Mouse (Mus musculus) neural tube, embryonic 14.5 days (tissue): ENCODE data around the gene Gm3409. TPM values are rescaled to one million over a fixed set of nuclear protein-coding genes. Genes with fewer than 3 reads are reported as not detected.
"Not testable (repeated sequence)": the region's sequence is repeated elsewhere in the genome, so short reads cannot be mapped to it uniquely, and the experiment has no call there.

Experiments used
- ATAC-seq: fragments of 200-750 bp; cut with Nextera tagmentation; 2 replicates; pipeline ENCODE4 v1.8.0; 2017; ENCODE audit warnings: low read depth, mild to moderate bottlenecking, moderate TSS enrichment, moderate library complexity
- H3K27ac ChIP-seq: fragments of 300-500 bp; sonication (generic); 2 replicates; pipeline ENCODE4 v1.5.1; 2014; ENCODE audit warnings: low read depth, mild to moderate bottlenecking, control low read depth, low read length, moderate library complexity, mixed read lengths
- H3K27me3 ChIP-seq: fragments of 300-500 bp; sonication (generic); 2 replicates; pipeline ENCODE4 v1.6.1; 2014; ENCODE audit warnings: low read length; ENCODE audit not compliant: control insufficient read depth, insufficient read depth
- H3K36me3 ChIP-seq: fragments of 300-500 bp; sonication (generic); 2 replicates; pipeline ENCODE4 v1.6.1; 2014; ENCODE audit warnings: low read length, mixed read lengths; ENCODE audit not compliant: control insufficient read depth, insufficient read depth
- H3K4me1 ChIP-seq: fragments of 300-500 bp; sonication (generic); 2 replicates; pipeline ENCODE4 v1.6.1; 2014; ENCODE audit warnings: low read length; ENCODE audit not compliant: control insufficient read depth, insufficient read depth
- H3K4me2 ChIP-seq: fragments of 300-500 bp; sonication (generic); 2 replicates; pipeline ENCODE4 v1.6.1; 2014; ENCODE audit warnings: mild to moderate bottlenecking, low read depth, low read length, control low read depth
- H3K4me3 ChIP-seq: fragments of 300-500 bp; sonication (generic); 2 replicates; pipeline ENCODE4 v1.5.1; 2014; ENCODE audit warnings: low read depth, low read length, control low read depth, mixed read lengths
- H3K9ac ChIP-seq: fragments of 300-500 bp; sonication (generic); replicated peaks from 2 replicates; pipeline ENCODE4 v1.6.1; 2014; ENCODE audit warnings: low read depth, mild to moderate bottlenecking, control low read depth, low read length, mixed read lengths
- H3K9me3 ChIP-seq: fragments of 300-500 bp; sonication (generic); 2 replicates; pipeline ENCODE4 v1.6.1; 2016; ENCODE audit warnings: low read length; ENCODE audit not compliant: control insufficient read depth
- WGBS: fragments of 180-500 bp; shearing (Covaris S2); extraction: QIAGEN DNeasy Blood & Tissue Kit; methylation state at CpG from one replicate; pipeline ENCODE4 v1.1.7; 2014; 5-methylcytosine and 5-hydroxymethylcytosine counted together
- polyA plus RNA-seq: library from polyadenylated mRNA; unstranded; fragments of >200 nt; fragmentation: Nextera tagmentation; extraction: Ambion mirVana; gene quantifications from 2 replicates; pipeline ENCODE4 v1.2.1, GENCODE M21; 2014

Gm3409 gene
- polyA plus RNA-seq = not detected in 2 replicates

DNA sequence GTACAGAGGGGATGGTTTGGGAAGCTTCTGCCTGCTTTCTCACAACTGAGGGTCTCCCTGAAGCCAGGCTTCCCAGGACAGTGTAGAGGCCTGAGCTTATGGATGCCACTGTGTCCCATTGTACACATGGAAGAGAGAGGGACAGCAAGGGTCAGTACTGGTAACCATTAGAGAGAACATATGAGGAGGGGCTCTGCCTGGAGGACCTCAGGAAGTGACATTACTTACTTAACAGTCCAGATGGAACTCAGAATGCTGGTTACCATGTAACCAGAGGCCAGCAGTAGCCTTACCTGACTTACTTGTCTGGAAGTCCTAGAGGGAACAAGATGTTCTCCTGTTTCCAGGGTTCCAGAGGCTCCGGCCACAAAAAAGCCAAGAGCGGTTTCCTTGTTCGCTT, at the start of gene Gm3409:
Gene Gm3409 (plus strand): TSS at position 301 of the 400 bp plus-strand sequence.
- H3K4me1 ChIP-seq, H3K27ac ChIP-seq, H3K9ac ChIP-seq, H3K4me2 ChIP-seq, H3K36me3 ChIP-seq, H3K27me3 ChIP-seq, ATAC-seq, H3K9me3 ChIP-seq, H3K4me3 ChIP-seq: not testable (repeated sequence)
- 80% methylated on average over 1 of the region's 3 CpGs for WGBS

DNA sequence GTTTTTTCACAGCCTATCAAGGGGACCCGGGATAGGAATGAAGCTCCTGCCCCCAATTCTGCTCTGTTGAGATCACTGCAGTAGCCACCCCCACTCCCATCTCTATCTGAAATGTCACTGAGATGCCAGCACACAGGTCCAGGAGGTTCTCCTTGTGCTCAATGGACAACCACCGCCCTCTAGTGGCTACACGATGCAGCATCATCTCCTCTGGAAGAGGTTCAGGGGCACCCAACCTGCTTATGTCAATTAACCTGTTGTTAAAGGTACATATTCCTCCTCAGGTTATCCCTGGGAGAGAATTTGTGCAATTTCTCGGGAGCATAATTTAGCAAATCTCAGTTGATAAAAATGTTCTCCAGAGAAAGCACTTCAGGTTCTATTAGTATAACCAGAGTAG, 48.5 kb upstream of the Gm3409 start:
- H3K9me3 ChIP-seq, H3K27me3 ChIP-seq, H3K4me1 ChIP-seq, H3K27ac ChIP-seq, H3K4me2 ChIP-seq, H3K36me3 ChIP-seq, H3K4me3 ChIP-seq, H3K9ac ChIP-seq, ATAC-seq: not testable (repeated sequence)
- WGBS = 12% methylated on average over 3 of the region's 4 CpGs

GRCm38 (mm10) chr5:146491063-146491462, 46.4 kb upstream of the Gm3409 start, which contains the start of gene Gm6370:
Gene Gm6370, plus strand, starts transcription at chr5:146491363.
- not testable (repeated sequence) for ATAC-seq

DNA sequence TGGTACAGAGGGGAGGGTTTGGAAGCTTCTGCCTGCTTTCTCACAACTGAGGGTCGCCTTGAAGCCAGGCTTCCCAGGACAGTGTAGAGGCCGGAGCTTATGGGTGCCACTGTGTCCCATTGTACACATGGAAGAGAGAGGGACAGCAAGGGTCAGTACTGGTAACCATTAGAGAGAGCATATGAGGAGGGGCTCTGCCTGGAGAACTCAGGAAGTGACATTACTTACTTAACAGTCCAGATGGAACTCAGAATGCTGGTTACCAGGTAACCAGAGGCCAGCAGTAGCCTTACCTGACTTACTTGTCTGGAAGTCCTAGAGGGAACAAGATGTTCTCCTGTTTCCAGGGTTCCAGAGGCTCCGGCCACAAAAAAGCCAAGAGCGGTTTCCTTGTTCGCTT, 35.3 kb upstream of the Gm3409 start, which contains the start of gene 4930449I24Rik:
Gene 4930449I24Rik (plus strand): TSS at position 301 of the 400 bp plus-strand sequence.
- not testable (repeated sequence) for H3K27ac ChIP-seq, H3K9ac ChIP-seq, H3K27me3 ChIP-seq, H3K36me3 ChIP-seq, H3K4me3 ChIP-seq, H3K4me2 ChIP-seq, H3K9me3 ChIP-seq, H3K4me1 ChIP-seq, ATAC-seq
- WGBS = no CpG with 5 or more reads among the region's 5 CpGs

More at GRCm38 (mm10) chr5:146491063-146491462, 46.4 kb upstream of the Gm3409 start, which contains the start of gene Gm6370:
- H3K4me2 ChIP-seq, H3K9me3 ChIP-seq, H3K27ac ChIP-seq, H3K27me3 ChIP-seq, H3K4me1 ChIP-seq, H3K9ac ChIP-seq, H3K36me3 ChIP-seq, H3K4me3 ChIP-seq: not testable (repeated sequence)
- no CpG with 5 or more reads among the region's 5 CpGs for WGBS

DNA sequence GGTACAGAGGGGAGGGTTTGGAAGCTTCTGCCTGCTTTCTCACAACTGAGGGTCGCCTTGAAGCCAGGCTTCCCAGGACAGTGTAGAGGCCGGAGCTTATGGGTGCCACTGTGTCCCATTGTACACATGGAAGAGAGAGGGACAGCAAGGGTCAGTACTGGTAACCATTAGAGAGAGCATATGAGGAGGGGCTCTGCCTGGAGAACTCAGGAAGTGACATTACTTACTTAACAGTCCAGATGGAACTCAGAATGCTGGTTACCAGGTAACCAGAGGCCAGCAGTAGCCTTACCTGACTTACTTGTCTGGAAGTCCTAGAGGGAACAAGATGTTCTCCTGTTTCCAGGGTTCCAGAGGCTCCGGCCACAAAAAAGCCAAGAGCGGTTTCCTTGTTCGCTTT, 23.6 kb upstream of the Gm3409 start, which contains the start of gene Gm3402:
Gene Gm3402 (plus strand): TSS at position 301 of the 400 bp plus-strand sequence.
- H3K9ac ChIP-seq, ATAC-seq, H3K36me3 ChIP-seq, H3K27ac ChIP-seq, H3K4me2 ChIP-seq, H3K4me1 ChIP-seq, H3K4me3 ChIP-seq, H3K27me3 ChIP-seq, H3K9me3 ChIP-seq: not testable (repeated sequence)
- no CpG with 5 or more reads among the region's 5 CpGs for WGBS

GRCm38 (mm10) chr5:146525501-146525900, 11.9 kb upstream of the Gm3409 start, which contains the start of gene Gm3404:
Gene Gm3404, plus strand, starts transcription at chr5:146525801.
- not testable (repeated sequence) for ATAC-seq, H3K36me3 ChIP-seq, H3K27me3 ChIP-seq, H3K4me2 ChIP-seq, H3K9me3 ChIP-seq, H3K27ac ChIP-seq, H3K9ac ChIP-seq, H3K4me3 ChIP-seq, H3K4me1 ChIP-seq
- whole genome bisulfite sequencing = 100% methylated on average over 1 of the region's 3 CpGs

DNA sequence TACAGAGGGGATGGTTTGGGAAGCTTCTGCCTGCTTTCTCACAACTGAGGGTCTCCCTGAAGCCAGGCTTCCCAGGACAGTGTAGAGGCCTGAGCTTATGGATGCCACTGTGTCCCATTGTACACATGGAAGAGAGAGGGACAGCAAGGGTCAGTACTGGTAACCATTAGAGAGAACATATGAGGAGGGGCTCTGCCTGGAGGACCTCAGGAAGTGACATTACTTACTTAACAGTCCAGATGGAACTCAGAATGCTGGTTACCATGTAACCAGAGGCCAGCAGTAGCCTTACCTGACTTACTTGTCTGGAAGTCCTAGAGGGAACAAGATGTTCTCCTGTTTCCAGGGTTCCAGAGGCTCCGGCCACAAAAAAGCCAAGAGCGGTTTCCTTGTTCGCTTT, 18.4 kb downstream of the Gm3409 start, which contains the start of gene Gm3415:
Gene Gm3415 (plus strand): TSS at position 301 of the 400 bp plus-strand sequence.
- not testable (repeated sequence) for H3K36me3 ChIP-seq, H3K4me2 ChIP-seq, H3K27ac ChIP-seq, H3K9ac ChIP-seq, H3K9me3 ChIP-seq, H3K4me1 ChIP-seq, H3K27me3 ChIP-seq, ATAC-seq, H3K4me3 ChIP-seq
- no CpG with 5 or more reads among the region's 3 CpGs for WGBS

GRCm38 (mm10) chr5:146564259-146564658, 26.8 kb downstream of the Gm3409 start:
- ATAC-seq = no peak
- WGBS = 87% methylated on average over 1 of the region's 1 CpGs

DNA sequence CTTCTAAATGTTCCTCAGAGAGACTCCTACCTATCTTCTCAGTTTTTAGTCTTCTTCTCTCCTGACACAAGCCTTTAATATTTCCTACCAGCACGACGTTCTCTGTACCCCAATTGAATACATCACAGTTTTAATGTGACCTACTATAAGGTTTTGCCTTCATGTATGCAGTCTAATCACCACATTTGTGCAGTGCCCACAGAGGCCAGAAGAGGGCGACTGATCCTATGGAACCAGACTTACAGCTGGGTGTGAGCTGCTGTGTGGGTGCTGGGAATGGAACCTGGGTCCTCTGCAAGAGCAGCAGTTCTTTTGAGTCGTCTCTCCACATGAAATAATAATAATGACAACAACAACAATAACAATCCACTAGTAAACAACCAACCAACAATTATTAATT, 29.6 kb downstream of the Gm3409 start:
- Histone ChIP-seq H3K27me3 (no peaks in the 10 kb centered on the region), H3K9me3 (no peaks in the 10 kb centered on the region), H3K27ac (no peak overlapping the region), H3K4me3 (no peak overlapping the region), H3K4me2 (no peak overlapping the region), H3K9ac (no peak overlapping the region), H3K4me1 (no peaks in the 10 kb centered on the region), H3K36me3 (no peaks in the 10 kb centered on the region)
- 63% methylated on average over 4 of the region's 4 CpGs for WGBS
- ATAC-seq = no peak

More at GRCm38 (mm10) chr5:146564259-146564658, 26.8 kb downstream of the Gm3409 start:
- Histone ChIP-seq H3K4me2 (no peak overlapping the region), H3K9ac (no peak overlapping the region), H3K27ac (no peak overlapping the region), H3K4me1 (no peaks in the 10 kb centered on the region), H3K36me3 (no peaks in the 10 kb centered on the region), H3K4me3 (no peak overlapping the region), H3K9me3 (no peaks in the 10 kb centered on the region), H3K27me3 (no peaks in the 10 kb centered on the region)
